Mouse (Mus musculus): ENCODE data around the gene Micu1. TPM values are rescaled to one million over a fixed set of nuclear protein-coding genes. Genes with fewer than 3 reads are reported as not detected.
"Not testable (repeated sequence)": the region's sequence is repeated elsewhere in the genome, so short reads cannot be mapped to it uniquely, and the experiment has no call there.

Gene Micu1
- polyA plus RNA-seq, 1 experiment from 2014 or later, result 42.8 TPM

- ATAC-seq (replicated peaks; ENCODE audit: insufficient number of reproducible peaks, low FRiP score, low TSS enrichment); H3K4me3 ChIP-seq (ENCODE audit: low read depth, low read length); H3K36me3 ChIP-seq (ENCODE audit: control insufficient read depth, insufficient read depth, low read length); H3K4me1 ChIP-seq (ENCODE audit: control insufficient read depth, insufficient read depth, low read length); H3K4me2 ChIP-seq; H3K27me3 ChIP-seq (ENCODE audit: control insufficient read depth, insufficient read depth, low read length); H3K27ac ChIP-seq (ENCODE audit: low read depth, low read length); H3K9me3 ChIP-seq (replicated peaks; ENCODE audit: control insufficient read depth, low read length); H3K9ac ChIP-seq (ENCODE audit: low read depth, low read length): not testable (repeated sequence)
- WGBS (ENCODE audit: insufficient replicate concordance), result 77% methylated on average over 3 of the region's 3 CpGs
These were observed 16.7 kb upstream of the Micu1 start for GRCm38 (mm10) chr10:59685586-59685985.

GRCm38 (mm10) chr10:59687126-59687525 is 15.2 kb upstream of the Micu1 start:
- Histone ChIP-seq H3K4me1 (ENCODE audit: control insufficient read depth, insufficient read depth, low read length) (no peaks in the 10 kb centered on the region), H3K36me3 (ENCODE audit: control insufficient read depth, insufficient read depth, low read length) (no peaks in the 10 kb centered on the region), H3K4me2 (no peak overlapping the region), H3K9me3 (replicated peaks; ENCODE audit: control insufficient read depth, low read length) (no peaks in the 10 kb centered on the region), H3K27me3 (ENCODE audit: control insufficient read depth, insufficient read depth, low read length) (no peaks in the 10 kb centered on the region), H3K4me3 (ENCODE audit: low read depth, low read length) (no peak overlapping the region), H3K27ac (ENCODE audit: low read depth, low read length) (no peak overlapping the region), H3K9ac (ENCODE audit: low read depth, low read length) (no peak overlapping the region)
- ATAC-seq (replicated peaks; ENCODE audit: insufficient number of reproducible peaks, low FRiP score, low TSS enrichment), result 0 out of 2 replicates have a peak, but pooled peaks have one; percentile 26
- 59% methylated on average over 2 of the region's 2 CpGs for WGBS (ENCODE audit: insufficient replicate concordance)

GRCm38 (mm10) chr10:59689836-59690235 is 12.4 kb upstream of the Micu1 start:
- Histone ChIP-seq H3K36me3 (ENCODE audit: control insufficient read depth, insufficient read depth, low read length) (no peaks in the 10 kb centered on the region), H3K9ac (ENCODE audit: low read depth, low read length) (no peak overlapping the region), H3K27me3 (ENCODE audit: control insufficient read depth, insufficient read depth, low read length) (no peaks in the 10 kb centered on the region), H3K4me1 (ENCODE audit: control insufficient read depth, insufficient read depth, low read length) (no peaks in the 10 kb centered on the region), H3K27ac (ENCODE audit: low read depth, low read length) (no peak overlapping the region), H3K4me3 (ENCODE audit: low read depth, low read length) (no peak overlapping the region), H3K9me3 (replicated peaks; ENCODE audit: control insufficient read depth, low read length) (no peaks in the 10 kb centered on the region), H3K4me2 (no peak overlapping the region)
- no peak for ATAC-seq (replicated peaks; ENCODE audit: insufficient number of reproducible peaks, low FRiP score, low TSS enrichment)
- 57% methylated on average over 6 of the region's 6 CpGs for WGBS (ENCODE audit: insufficient replicate concordance)

- ATAC-seq (replicated peaks; ENCODE audit: insufficient number of reproducible peaks, low FRiP score, low TSS enrichment), result no peak
- no peak overlapping the region for H3K27ac ChIP-seq (ENCODE audit: low read depth, low read length)
- no peaks in the 10 kb centered on the region for H3K9me3 ChIP-seq (replicated peaks; ENCODE audit: control insufficient read depth, low read length)
- H3K4me1 ChIP-seq (ENCODE audit: control insufficient read depth, insufficient read depth, low read length), result no peaks in the 10 kb centered on the region
- WGBS (ENCODE audit: insufficient replicate concordance), result 48% methylated on average over 6 of the region's 6 CpGs
- no peaks in the 10 kb centered on the region for H3K27me3 ChIP-seq (ENCODE audit: control insufficient read depth, insufficient read depth, low read length)
- no peak overlapping the region for H3K4me3 ChIP-seq (ENCODE audit: low read depth, low read length)
- H3K36me3 ChIP-seq (ENCODE audit: control insufficient read depth, insufficient read depth, low read length), result no peaks in the 10 kb centered on the region
- no peak overlapping the region for H3K4me2 ChIP-seq
- no peak overlapping the region for H3K9ac ChIP-seq (ENCODE audit: low read depth, low read length)
These were observed 9.8 kb upstream of the Micu1 start for GRCm38 (mm10) chr10:59692441-59692840.

GRCm38 (mm10) chr10:59694104-59694503 is 8.2 kb upstream of the Micu1 start:
- no peak for ATAC-seq (replicated peaks; ENCODE audit: insufficient number of reproducible peaks, low FRiP score, low TSS enrichment)
- Histone ChIP-seq H3K27me3 (ENCODE audit: control insufficient read depth, insufficient read depth, low read length) (no peaks in the 10 kb centered on the region), H3K27ac (ENCODE audit: low read depth, low read length) (no peak overlapping the region), H3K4me2 (no peak overlapping the region), H3K36me3 (ENCODE audit: control insufficient read depth, insufficient read depth, low read length) (no peaks in the 10 kb centered on the region), H3K4me1 (ENCODE audit: control insufficient read depth, insufficient read depth, low read length) (no peaks in the 10 kb centered on the region), H3K9me3 (replicated peaks; ENCODE audit: control insufficient read depth, low read length) (no peaks in the 10 kb centered on the region), H3K4me3 (ENCODE audit: low read depth, low read length) (no peak overlapping the region), H3K9ac (ENCODE audit: low read depth, low read length) (no peak overlapping the region)
- 79% methylated on average over 2 of the region's 2 CpGs for WGBS (ENCODE audit: insufficient replicate concordance)

- Histone ChIP-seq H3K4me3 (ENCODE audit: low read depth, low read length) (no peak overlapping the region), H3K9ac (ENCODE audit: low read depth, low read length) (no peak overlapping the region), H3K4me2 (no peak overlapping the region), H3K36me3 (ENCODE audit: control insufficient read depth, insufficient read depth, low read length) (no peaks in the 10 kb centered on the region), H3K9me3 (replicated peaks; ENCODE audit: control insufficient read depth, low read length) (no peaks in the 10 kb centered on the region), H3K27ac (ENCODE audit: low read depth, low read length) (no peak overlapping the region), H3K4me1 (ENCODE audit: control insufficient read depth, insufficient read depth, low read length) (peaks cover 4% of the 10 kb centered on the region), H3K27me3 (ENCODE audit: control insufficient read depth, insufficient read depth, low read length) (no peaks in the 10 kb centered on the region)
- WGBS (ENCODE audit: insufficient replicate concordance), result 66% methylated on average over 5 of the region's 5 CpGs
- ATAC-seq (replicated peaks; ENCODE audit: insufficient number of reproducible peaks, low FRiP score, low TSS enrichment), result no peak
These were observed 2.8 kb upstream of the Micu1 start for GRCm38 (mm10) chr10:59699516-59699915.

GRCm38 (mm10) chr10:59701805-59702204 is 472 bp upstream of the Micu1 start:
- ATAC-seq (replicated peaks; ENCODE audit: insufficient number of reproducible peaks, low FRiP score, low TSS enrichment), result no peak
- Histone ChIP-seq H3K9ac (ENCODE audit: low read depth, low read length) (0 out of 2 replicates have a peak overlapping the region, but pooled peaks have one; percentile 2), H3K27me3 (ENCODE audit: control insufficient read depth, insufficient read depth, low read length) (no peaks in the 10 kb centered on the region), H3K4me3 (ENCODE audit: low read depth, low read length) (peak overlapping the region; percentile 73), H3K36me3 (ENCODE audit: control insufficient read depth, insufficient read depth, low read length) (no peaks in the 10 kb centered on the region), H3K27ac (ENCODE audit: low read depth, low read length) (no peak overlapping the region), H3K4me1 (ENCODE audit: control insufficient read depth, insufficient read depth, low read length) (peaks cover 4% of the 10 kb centered on the region), H3K4me2 (peak overlapping the region; percentile 66), H3K9me3 (replicated peaks; ENCODE audit: control insufficient read depth, low read length) (no peaks in the 10 kb centered on the region)
- 39% methylated on average over 5 of the region's 5 CpGs for WGBS (ENCODE audit: insufficient replicate concordance)

- Histone ChIP-seq H3K36me3 (ENCODE audit: control insufficient read depth, insufficient read depth, low read length) (no peaks in the 10 kb centered on the region), H3K4me2 (peak overlapping the region; percentile 66), H3K27ac (ENCODE audit: low read depth, low read length) (peak overlapping the region; percentile 72), H3K4me3 (ENCODE audit: low read depth, low read length) (peak overlapping the region; percentile 73), H3K9me3 (replicated peaks; ENCODE audit: control insufficient read depth, low read length) (no peaks in the 10 kb centered on the region), H3K9ac (ENCODE audit: low read depth, low read length) (peak overlapping the region; percentile 85), H3K27me3 (ENCODE audit: control insufficient read depth, insufficient read depth, low read length) (no peaks in the 10 kb centered on the region), H3K4me1 (ENCODE audit: control insufficient read depth, insufficient read depth, low read length) (peaks cover 4% of the 10 kb centered on the region)
- 14% methylated on average over 15 of the region's 15 CpGs for whole genome bisulfite sequencing (ENCODE audit: insufficient replicate concordance)
- ATAC-seq (replicated peaks; ENCODE audit: insufficient number of reproducible peaks, low FRiP score, low TSS enrichment), result no peak
These were observed 933 bp downstream of the Micu1 start for GRCm38 (mm10) chr10:59703060-59703760.

GRCm38 (mm10) chr10:59706991-59707546 is 4.8 kb downstream of the Micu1 start:
- Histone ChIP-seq H3K27me3 (ENCODE audit: control insufficient read depth, insufficient read depth, low read length) (no peaks in the 10 kb centered on the region), H3K9me3 (replicated peaks; ENCODE audit: control insufficient read depth, low read length) (no peaks in the 10 kb centered on the region; the same call in 1 of the 2 replicates), H3K4me1 (ENCODE audit: control insufficient read depth, insufficient read depth, low read length) (peaks cover 4% of the 10 kb centered on the region), H3K9ac (ENCODE audit: low read depth, low read length) (no peak overlapping the region), H3K27ac (ENCODE audit: low read depth, low read length) (no peak overlapping the region), H3K4me3 (ENCODE audit: low read depth, low read length) (no peak overlapping the region), H3K4me2 (no peak overlapping the region), H3K36me3 (ENCODE audit: control insufficient read depth, insufficient read depth, low read length) (peaks cover 4% of the 10 kb centered on the region; the same call in 1 of the 2 replicates)
- 86% methylated on average over 6 of the region's 6 CpGs for WGBS (ENCODE audit: insufficient replicate concordance)
- ATAC-seq (replicated peaks; ENCODE audit: insufficient number of reproducible peaks, low FRiP score, low TSS enrichment), result no peak

Data from heart, embryonic 11.5 days (tissue).